Mouse (Mus musculus) thymus, adult 2 months (tissue): Measurements from ENCODE around the gene Slc22a6. TPM values are rescaled to one million over a fixed set of nuclear protein-coding genes. Genes with fewer than 3 reads are reported as not detected.

Source experiments
- DNase-seq: peaks from one replicate; pipeline ENCODE4 v3.0.0; 2021
- H3K27ac ChIP-seq: fragments of 200-500 bp; 2 replicates; pipeline ENCODE4 v1.5.1; 2012; ENCODE audit warnings: low read length, control low read depth; ENCODE audit not compliant: control insufficient read depth, insufficient read depth
- H3K27me3 ChIP-seq: fragments of 200-500 bp; 2 replicates; pipeline ENCODE4 v1.6.1; 2012; ENCODE audit warnings: mild to moderate bottlenecking, low read length, moderate library complexity, mixed read lengths; ENCODE audit not compliant: control insufficient read depth, insufficient read depth
- H3K36me3 ChIP-seq: fragments of 200-500 bp; 2 replicates; pipeline ENCODE4 v1.6.1; 2012; ENCODE audit warnings: mild to moderate bottlenecking, low read length, moderate library complexity; ENCODE audit not compliant: control insufficient read depth, insufficient read depth
- H3K4me1 ChIP-seq: fragments of 200-500 bp; replicated peaks from 2 replicates; pipeline ENCODE4 v1.6.1; 2012; ENCODE audit warnings: low read length; ENCODE audit not compliant: control insufficient read depth, insufficient read depth
- H3K4me3 ChIP-seq: fragments of 200-500 bp; 2 replicates; pipeline ENCODE4 v1.5.1; 2012; ENCODE audit warnings: mild to moderate bottlenecking, low read length, control low read depth, moderate library complexity; ENCODE audit not compliant: control insufficient read depth, insufficient read depth
- CTCF ChIP-seq: fragments of 200-500 bp; IDR thresholded peaks from 2 replicates; pipeline ENCODE4 v1.5.1; 2012; ENCODE audit warnings: mild to moderate bottlenecking, control low read depth, low read length, moderate library complexity, borderline replicate concordance; ENCODE audit not compliant: control insufficient read depth, poor library complexity, insufficient read depth; ENCODE audit errors: extremely low read depth
- POLR2A ChIP-seq: fragments of 200-500 bp; IDR thresholded peaks from 2 replicates; pipeline ENCODE4 v1.6.1; 2012; ENCODE audit warnings: mild to moderate bottlenecking, low read length, control low read depth, moderate library complexity; ENCODE audit not compliant: control insufficient read depth, poor library complexity, insufficient read depth; ENCODE audit errors: extremely low read depth
- WGBS: fragments of 180-500 bp; shearing (Covaris S2); methylation state at CpG from one replicate; pipeline ENCODE4 v1.1.7; 2018; 5-methylcytosine and 5-hydroxymethylcytosine counted together
- polyA plus RNA-seq: library from polyadenylated mRNA; depleted of rRNA; stranded (reverse); fragments of >200 nt; gene quantifications from 2 replicates; pipeline ENCODE4 v1.2.3, GENCODE M21; 2012

Slc22a6 gene
- polyA plus RNA-seq, 1 experiment: 0.16 TPM

DNA sequence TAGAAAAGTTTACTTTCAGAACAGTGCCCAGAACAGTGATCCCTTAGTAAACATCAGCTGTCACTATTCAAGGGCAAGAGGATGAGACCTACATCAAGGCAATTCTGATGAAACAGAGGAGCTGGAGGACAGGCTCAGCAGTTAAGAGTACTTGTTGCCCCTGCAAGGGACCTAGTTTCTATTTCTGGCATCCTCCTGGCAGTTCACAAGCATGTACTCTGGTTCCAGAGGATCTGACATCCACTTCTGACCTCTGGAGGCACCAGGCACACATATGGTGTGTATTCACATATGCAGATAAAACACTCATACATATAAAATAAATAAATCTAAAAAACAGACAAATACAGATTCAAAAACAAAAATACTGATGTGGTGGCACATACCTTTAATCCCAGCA lies 15.9 kb upstream of the Slc22a6 start:
- no peaks in the 10 kb centered on the region for H3K4me1 ChIP-seq
- no peak for DNase-seq
- H3K36me3 ChIP-seq: no peaks in the 10 kb centered on the region
- no peak overlapping the region for H3K4me3 ChIP-seq
- no peaks in the 10 kb centered on the region for H3K27me3 ChIP-seq
- TF ChIP-seq CTCF (no peak), POLR2A (no peak)
- no peak overlapping the region for H3K27ac ChIP-seq

DNA sequence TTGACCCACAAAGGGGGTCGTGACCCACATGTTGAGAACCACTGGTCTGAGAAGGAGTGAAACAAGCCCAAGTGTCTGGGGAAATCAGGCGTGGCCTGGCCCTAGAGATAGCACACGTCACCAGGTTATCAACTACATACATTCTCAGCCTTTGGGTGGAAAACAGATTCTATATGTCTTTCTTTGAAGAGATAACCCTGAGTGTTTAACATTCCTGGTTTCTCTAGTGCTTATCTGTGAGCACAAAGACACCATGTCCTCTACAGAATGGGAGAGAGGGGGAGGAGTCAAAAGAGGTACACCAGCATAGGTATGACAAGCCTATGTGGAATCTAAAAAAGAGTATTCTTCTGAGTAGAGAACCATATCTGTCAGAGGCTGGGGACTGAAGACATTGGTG lies 14.9 kb upstream of the Slc22a6 start:
- no peak overlapping the region for H3K27ac ChIP-seq
- H3K4me3 ChIP-seq: no peak overlapping the region
- no peaks in the 10 kb centered on the region for H3K27me3 ChIP-seq
- 93% methylated on average over 3 of the region's 3 CpGs for WGBS
- TF ChIP-seq CTCF: no peak
- TF ChIP-seq POLR2A: no peak
- DNase-seq: no peak
- no peaks in the 10 kb centered on the region for H3K36me3 ChIP-seq
- H3K4me1 ChIP-seq: no peaks in the 10 kb centered on the region

DNA sequence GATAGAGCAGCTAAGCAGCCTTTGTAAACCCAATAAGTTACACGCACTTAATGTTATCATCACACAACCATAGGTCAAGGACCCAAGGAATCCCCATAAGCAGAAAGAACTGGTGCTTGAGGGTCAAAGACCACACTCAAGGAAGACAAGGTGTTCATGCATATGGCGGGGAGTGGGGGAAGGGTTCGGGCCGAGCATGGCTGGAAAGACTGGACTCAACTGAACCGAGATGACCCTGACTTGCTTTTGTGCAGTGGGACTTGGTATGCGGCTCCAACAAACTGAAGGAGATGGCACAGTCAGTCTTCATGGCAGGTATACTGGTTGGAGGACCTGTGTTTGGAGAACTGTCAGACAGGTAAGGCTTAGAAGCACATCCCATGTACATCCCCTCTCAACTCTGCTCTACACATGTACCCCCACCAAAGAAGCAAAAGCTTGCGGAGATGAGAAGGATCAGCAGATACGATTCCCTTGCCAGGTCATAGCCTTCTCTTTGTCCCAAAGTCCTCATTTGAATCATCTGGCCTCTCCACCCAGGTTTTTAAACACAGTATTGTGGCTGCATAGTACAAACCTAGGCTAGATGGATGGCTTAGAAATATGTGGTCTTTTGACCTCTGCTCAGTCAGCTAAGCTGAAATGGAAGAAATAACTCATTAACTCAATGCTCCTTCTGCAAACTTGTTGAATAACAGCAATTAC lies 13.2 kb upstream of the Slc22a6 start:
- H3K4me1 ChIP-seq: no peaks in the 10 kb centered on the region
- no peak for DNase-seq
- no peak overlapping the region for H3K27ac ChIP-seq
- no peaks in the 10 kb centered on the region for H3K36me3 ChIP-seq
- TF ChIP-seq POLR2A (no peak), CTCF (no peak)
- WGBS: 96% methylated on average over 8 of the region's 8 CpGs
- no peak overlapping the region for H3K4me3 ChIP-seq
- no peaks in the 10 kb centered on the region for H3K27me3 ChIP-seq

- Histone ChIP-seq H3K4me3 (no peak overlapping the region), H3K27ac (no peak overlapping the region), H3K36me3 (no peaks in the 10 kb centered on the region), H3K27me3 (no peaks in the 10 kb centered on the region), H3K4me1 (no peaks in the 10 kb centered on the region)
- DNase-seq: no peak
- no peak for TF ChIP-seq POLR2A
- TF ChIP-seq CTCF: no peak
- 95% methylated on average over 3 of the region's 3 CpGs for WGBS
Observed at GRCm38 (mm10) chr19:8605241-8605558, 12.6 kb upstream of the Slc22a6 start.

DNA sequence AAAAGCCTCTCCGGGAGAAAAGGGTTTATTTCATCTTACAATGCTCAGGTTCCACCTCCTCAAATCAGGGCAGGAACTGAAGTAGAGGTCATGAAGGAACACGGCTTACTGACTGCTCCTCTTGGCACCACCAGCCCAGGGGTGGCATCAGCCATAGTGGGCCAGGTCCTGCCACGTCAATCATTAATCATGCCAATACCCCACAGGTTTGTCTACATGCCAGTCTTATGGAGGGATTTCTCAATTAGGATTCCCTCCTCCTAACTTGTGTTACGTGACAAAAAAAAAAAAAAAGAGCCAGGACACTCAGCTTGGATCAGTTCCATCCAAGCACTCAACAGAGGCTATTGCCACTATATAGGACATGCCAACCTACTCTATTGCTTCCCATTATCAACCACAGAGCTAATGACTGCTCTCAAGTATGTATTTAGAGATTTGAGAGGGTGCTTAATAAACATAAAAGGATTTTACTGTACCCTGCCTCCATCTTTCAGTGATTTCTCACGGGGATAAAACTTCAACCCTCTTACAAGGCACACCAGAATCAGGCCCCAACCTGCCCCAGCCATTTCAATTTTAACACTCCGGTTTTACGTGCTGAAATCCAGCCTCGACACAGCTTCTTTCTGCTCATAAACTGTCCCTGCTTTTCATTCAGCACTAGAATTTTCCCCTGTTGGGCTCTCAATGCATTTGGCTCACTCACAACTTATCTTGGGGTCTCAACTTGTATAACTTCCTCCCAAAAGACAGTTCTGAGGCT lies 6.3 kb upstream of the Slc22a6 start:
- H3K36me3 ChIP-seq: no peaks in the 10 kb centered on the region
- 95% methylated on average over 8 of the region's 8 CpGs for WGBS
- DNase-seq: no peak

DNA sequence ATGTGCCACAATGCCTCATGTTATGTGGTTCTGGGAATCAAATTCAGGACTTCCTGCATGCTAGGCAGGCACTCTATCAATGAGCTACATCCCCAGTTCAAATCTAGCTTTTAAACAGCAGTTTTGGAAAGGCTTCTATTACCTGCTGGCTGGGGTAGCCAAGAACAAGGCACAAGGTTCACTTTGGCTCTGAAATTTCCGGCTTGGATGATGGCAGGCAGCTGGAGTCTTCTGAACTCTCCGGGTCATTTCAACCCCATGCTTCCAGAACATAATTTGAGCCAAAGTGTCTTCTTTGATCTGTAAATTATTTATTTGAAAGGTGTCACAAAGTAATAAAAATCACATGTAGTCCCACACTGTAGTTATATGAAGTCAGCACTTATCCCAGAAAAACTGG lies 4.7 kb upstream of the Slc22a6 start:
- no peak for DNase-seq
- no peak overlapping the region for H3K4me3 ChIP-seq
- H3K4me1 ChIP-seq: no peaks in the 10 kb centered on the region
- no peak for TF ChIP-seq CTCF
- no peak for TF ChIP-seq POLR2A
- no peaks in the 10 kb centered on the region for H3K36me3 ChIP-seq
- H3K27me3 ChIP-seq: no peaks in the 10 kb centered on the region
- H3K27ac ChIP-seq: no peak overlapping the region
- 88% methylated on average over 2 of the region's 2 CpGs for WGBS

More for the DNA sequence above, 6.3 kb upstream of the Slc22a6 start:
- H3K4me3 ChIP-seq: no peak overlapping the region
- H3K27ac ChIP-seq: no peak overlapping the region
- H3K27me3 ChIP-seq: no peaks in the 10 kb centered on the region
- no peak for TF ChIP-seq CTCF
- no peaks in the 10 kb centered on the region for H3K4me1 ChIP-seq
